Mouse (Mus musculus) lung, postnatal 0 days (tissue): ENCODE measurements at regions not wholly inside any gene's neighbourhood (a gene's known extent, or its start where the extent isn't known, plus 50 kb on each side); places are given as distances from the start of the nearest gene placed in this dataset.

ENCODE experiments used
- CTCF ChIP-seq: IDR thresholded peaks from 2 replicates; pipeline ENCODE4 v1.5.1; 2016; ENCODE audit warnings: antibody characterized with exemption, mild to moderate bottlenecking
- EP300 ChIP-seq: IDR thresholded peaks from 2 replicates; pipeline ENCODE4 v1.6.1; 2016; ENCODE audit warnings: antibody characterized with exemption, mild to moderate bottlenecking, control low read depth

- TF ChIP-seq CTCF (no peak), EP300 (no peak)
Observed at GRCm38 (mm10) chr6:32739162-32739745, 151.3 kb upstream of the Plxna4 start.
